Mouse (Mus musculus) intestine, postnatal 0 days (tissue): ENCODE data around the gene Cpne1. TPM values are rescaled to one million over a fixed set of nuclear protein-coding genes. Genes with fewer than 3 reads are reported as not detected.

ENCODE experiments used
- ATAC-seq: fragments of 200-750 bp; cut with Nextera tagmentation; 2 replicates; pipeline ENCODE4 v1.8.0; 2017; ENCODE audit warnings: mild to moderate bottlenecking, moderate TSS enrichment, moderate library complexity
- H3K27ac ChIP-seq: fragments of 300-500 bp; sonication (generic); 2 replicates; pipeline ENCODE4 v1.5.1; 2014; ENCODE audit warnings: mild to moderate bottlenecking, low read depth, low read length, moderate library complexity
- H3K27me3 ChIP-seq: fragments of 300-500 bp; sonication (generic); replicated peaks from 2 replicates; pipeline ENCODE4 v1.6.1; 2014; ENCODE audit warnings: low read length, mixed read lengths; ENCODE audit not compliant: control insufficient read depth, insufficient read depth
- H3K36me3 ChIP-seq: fragments of 300-500 bp; sonication (generic); 2 replicates; pipeline ENCODE4 v1.6.1; 2014; ENCODE audit warnings: mild to moderate bottlenecking, moderate library complexity; ENCODE audit not compliant: control insufficient read depth, insufficient read depth
- H3K4me1 ChIP-seq: fragments of 300-500 bp; sonication (generic); replicated peaks from 2 replicates; pipeline ENCODE4 v1.6.1; 2014; ENCODE audit warnings: antibody characterized with exemption, low read length, mixed read lengths; ENCODE audit not compliant: control insufficient read depth, insufficient read depth
- H3K4me2 ChIP-seq: fragments of 300-500 bp; sonication (generic); replicated peaks from 2 replicates; pipeline ENCODE4 v1.6.1; 2014; ENCODE audit warnings: low read depth, mild to moderate bottlenecking, moderate library complexity
- H3K4me3 ChIP-seq: fragments of 300-500 bp; sonication (generic); 2 replicates; pipeline ENCODE4 v1.5.1; 2014; ENCODE audit warnings: low read depth, low read length
- H3K9ac ChIP-seq: fragments of 300-500 bp; sonication (generic); 2 replicates; pipeline ENCODE4 v1.6.1; 2014; ENCODE audit warnings: mild to moderate bottlenecking, low read depth, low read length
- H3K9me3 ChIP-seq: fragments of 300-500 bp; sonication (generic); 2 replicates; pipeline ENCODE4 v1.6.1; 2016; ENCODE audit warnings: mixed run types; ENCODE audit not compliant: control insufficient read depth
- CTCF ChIP-seq: sonication (generic); IDR thresholded peaks from 2 replicates; pipeline ENCODE4 v1.5.1; 2016; ENCODE audit warnings: low read depth, mild to moderate bottlenecking, control low read depth, antibody characterized with exemption, moderate library complexity
- WGBS: fragments of 180-500 bp; shearing (Covaris S2); extraction: QIAGEN DNeasy Blood & Tissue Kit; methylation state at CpG from one replicate; pipeline ENCODE4 v1.1.7; 2014; 5-methylcytosine and 5-hydroxymethylcytosine counted together
- polyA plus RNA-seq: library from polyadenylated mRNA; unstranded; fragments of >200 nt; fragmentation: Nextera tagmentation; extraction: Ambion mirVana; gene quantifications from 2 replicates; pipeline ENCODE4 v1.2.1, GENCODE M21; 2015

Gene Cpne1
- polyA plus RNA-seq, 1 experiment from 2014 or later, result 19.0 TPM

GRCm38 (mm10) chr2:156143953-156144724 lies 32.4 kb upstream of the Cpne1 start, which contains the start of the genes Romo1 and Nfs1:
TSS of gene Romo1 (plus strand) at chr2:156144039.
TSS of gene Nfs1 (minus strand) at chr2:156144186.
- WGBS, result 0% methylated on average over 66 of the region's 70 CpGs
- Histone ChIP-seq H3K4me1 (no peaks in the 10 kb centered on the region; the same call in 1 of the 2 replicates), H3K27ac (peak within 1 kb of the TSS; percentile 93), H3K36me3 (peaks cover 38% of the 10 kb centered on the region), H3K9me3 (no peaks in the 10 kb centered on the region), H3K27me3 (no peaks in the 10 kb centered on the region), H3K9ac (peak within 1 kb of the TSS; percentile 78), H3K4me3 (peak within 1 kb of the TSS; percentile 73), H3K4me2 (peak within 1 kb of the TSS; percentile 86)
- peak; percentile 80 for TF ChIP-seq CTCF
- ATAC-seq, result peak; percentile 85

GRCm38 (mm10) chr2:156143367-156143766 lies 31.6 kb upstream of the Cpne1 start:
- ATAC-seq, result peak; percentile 3; the same call in 1 of the 2 replicates
- peak overlapping the region; percentile 78 for H3K9ac ChIP-seq
- TF ChIP-seq CTCF, result no peak

GRCm38 (mm10) chr2:156142820-156143219 lies 31.1 kb upstream of the Cpne1 start:
- WGBS, result 81% methylated on average over 2 of the region's 2 CpGs
- Histone ChIP-seq H3K27me3 (no peaks in the 10 kb centered on the region), H3K4me3 (peak overlapping the region; percentile 73; the same call in 1 of the 2 replicates), H3K36me3 (peaks cover 32% of the 10 kb centered on the region), H3K9ac (peak overlapping the region; percentile 78; the same call in 1 of the 2 replicates), H3K27ac (0 out of 2 replicates have a peak overlapping the region, but pooled peaks have one; percentile 93), H3K4me2 (peak overlapping the region; percentile 86), H3K4me1 (no peaks in the 10 kb centered on the region; the same call in 1 of the 2 replicates), H3K9me3 (no peaks in the 10 kb centered on the region)
- no peak for ATAC-seq
- TF ChIP-seq CTCF, result peak; percentile 35; the same call in 1 of the 2 replicates

More at GRCm38 (mm10) chr2:156143367-156143766, 31.6 kb upstream of the Cpne1 start:
- H3K4me3 ChIP-seq, result peak overlapping the region; percentile 73
- H3K4me1 ChIP-seq, result no peaks in the 10 kb centered on the region; the same call in 1 of the 2 replicates
- WGBS, result 3% methylated on average over 16 of the region's 16 CpGs
- peak overlapping the region; percentile 93 for H3K27ac ChIP-seq
- H3K4me2 ChIP-seq, result peak overlapping the region; percentile 86
- no peaks in the 10 kb centered on the region for H3K9me3 ChIP-seq
- no peaks in the 10 kb centered on the region for H3K27me3 ChIP-seq
- peaks cover 37% of the 10 kb centered on the region for H3K36me3 ChIP-seq

GRCm38 (mm10) chr2:156135695-156136094 lies 23.9 kb upstream of the Cpne1 start:
- Histone ChIP-seq H3K27ac (no peak overlapping the region), H3K36me3 (peaks cover 49% of the 10 kb centered on the region), H3K27me3 (no peaks in the 10 kb centered on the region), H3K4me3 (no peak overlapping the region), H3K4me1 (no peaks in the 10 kb centered on the region), H3K9ac (no peak overlapping the region), H3K9me3 (no peaks in the 10 kb centered on the region), H3K4me2 (no peak overlapping the region)
- no peak for ATAC-seq
- WGBS, result 86% methylated on average over 6 of the region's 6 CpGs
- peak; percentile 60 for TF ChIP-seq CTCF

- Histone ChIP-seq H3K4me3 (no peak overlapping the region), H3K36me3 (peaks cover 45% of the 10 kb centered on the region), H3K4me2 (no peak overlapping the region), H3K9me3 (no peaks in the 10 kb centered on the region), H3K27ac (no peak overlapping the region), H3K9ac (no peak overlapping the region), H3K27me3 (no peaks in the 10 kb centered on the region), H3K4me1 (no peaks in the 10 kb centered on the region)
- ATAC-seq, result no peak
- TF ChIP-seq CTCF, result no peak
- WGBS, result 94% methylated on average over 5 of the region's 5 CpGs
These were observed 22.4 kb upstream of the Cpne1 start for GRCm38 (mm10) chr2:156134161-156134560.

GRCm38 (mm10) chr2:156126992-156127391 lies 15.2 kb upstream of the Cpne1 start, which contains the start of gene Gm28036:
TSS of gene Gm28036 (minus strand) at chr2:156127092.
- no peak for TF ChIP-seq CTCF
- peaks cover 36% of the 10 kb centered on the region for H3K36me3 ChIP-seq
- H3K4me2 ChIP-seq, result no peak within 1 kb of the TSS
- no peak within 1 kb of the TSS for H3K9ac ChIP-seq
- H3K9me3 ChIP-seq, result no peaks in the 10 kb centered on the region
- H3K27ac ChIP-seq, result no peak within 1 kb of the TSS
- no peak for ATAC-seq
- no peaks in the 10 kb centered on the region for H3K4me1 ChIP-seq
- over 99% methylated on average over 5 of the region's 5 CpGs for WGBS
- no peak within 1 kb of the TSS for H3K4me3 ChIP-seq
- no peaks in the 10 kb centered on the region for H3K27me3 ChIP-seq
